Mouse (Mus musculus) myocyte (in vitro differentiated cells): ENCODE data around the gene Ubr3.

Experiments used
- E2F4 ChIP-seq: IDR thresholded peaks from one replicate; pipeline ENCODE4 v1.6.1; 2011; ENCODE audit warnings: mild to moderate bottlenecking, control low read depth, moderate library complexity; ENCODE audit not compliant: insufficient read depth
- MYOD1 ChIP-seq, 3 experiments: IDR thresholded peaks; one replicate each; pipeline ENCODE4 v1.6.1; 2011; ENCODE audit warnings: control low read depth in 2 of 3, low read depth in 2 of 3, mild to moderate bottlenecking in 2 of 3, moderate library complexity in 1 of 3; ENCODE audit not compliant: insufficient read length in 2 of 3, control insufficient read depth in 1 of 3
- POLR2A ChIP-seq: IDR thresholded peaks from one replicate; pipeline ENCODE4 v1.6.1; 2011; ENCODE audit warnings: low read depth, mild to moderate bottlenecking, control low read depth, moderate library complexity; ENCODE audit not compliant: insufficient read length
- SRF ChIP-seq: IDR thresholded peaks from one replicate; pipeline ENCODE4 v1.6.1; 2011; ENCODE audit warnings: low read depth; ENCODE audit not compliant: control insufficient read depth, insufficient read length
- TCF12 ChIP-seq: IDR thresholded peaks from one replicate; pipeline ENCODE4 v1.6.1; 2011; ENCODE audit warnings: mild to moderate bottlenecking, control low read depth; ENCODE audit not compliant: poor library complexity, insufficient read depth, severe bottlenecking
- USF1 ChIP-seq: IDR thresholded peaks from one replicate; pipeline ENCODE4 v1.6.1; 2011; ENCODE audit warnings: low read depth, mild to moderate bottlenecking, control low read depth, moderate library complexity

DNA sequence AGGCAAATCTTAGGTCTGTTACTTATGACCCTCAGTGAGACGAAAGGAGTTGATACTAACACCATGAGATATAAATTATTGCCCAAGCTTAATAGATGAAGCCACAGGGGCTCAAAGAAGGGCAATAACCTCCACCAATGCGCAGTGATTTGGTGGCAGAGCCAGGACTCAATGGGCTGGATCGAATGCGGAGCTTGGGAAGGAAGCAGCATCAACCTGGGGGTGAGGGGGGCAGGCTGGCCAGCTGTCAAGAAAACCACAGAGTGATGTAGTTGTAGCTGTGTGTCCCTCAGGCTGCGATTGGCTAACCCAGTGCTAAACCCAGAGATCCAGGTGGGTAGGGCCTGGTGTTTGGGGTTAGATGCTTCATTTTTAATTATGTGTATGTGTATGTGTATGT is 137.8 kb downstream of the Ubr3 start:
- TF ChIP-seq POLR2A (no peak), E2F4 (no peak), USF1 (no peak), MYOD1 (IDR thresholded peaks at IDR 0.05; ENCODE audit: control insufficient read depth in 1 of 3, insufficient read length in 2 of 3, low read depth in 2 of 3) (no peak), SRF (no peak), TCF12 (no peak)
